Mouse (Mus musculus) left cerebral cortex, postnatal 25 days (tissue): ENCODE measurements around the gene Cdca7. TPM values are rescaled to one million over a fixed set of nuclear protein-coding genes. Genes with fewer than 3 reads are reported as not detected.

Experiments
- DNase-seq, 2 experiments: peaks; one replicate each; pipeline ENCODE4 v3.0.0; 2022; ENCODE audit warnings: low spot score in 2 of 2, mixed read lengths in 1 of 2
- intact Hi-C: fragments of 180-260 bp; cut with DNase I; formaldehyde crosslinking; loops from one replicate; pipeline ENCODE4 v1.15.1; 2025
- total RNA-seq, 2 experiments: library from RNA; stranded (reverse); gene quantifications; 2 replicates each; pipeline ENCODE4 v1.2.3; 2021

Cdca7 gene
- total RNA-seq, 2 experiments from 2014 or later: 3.4 to 5.0 TPM

DNA sequence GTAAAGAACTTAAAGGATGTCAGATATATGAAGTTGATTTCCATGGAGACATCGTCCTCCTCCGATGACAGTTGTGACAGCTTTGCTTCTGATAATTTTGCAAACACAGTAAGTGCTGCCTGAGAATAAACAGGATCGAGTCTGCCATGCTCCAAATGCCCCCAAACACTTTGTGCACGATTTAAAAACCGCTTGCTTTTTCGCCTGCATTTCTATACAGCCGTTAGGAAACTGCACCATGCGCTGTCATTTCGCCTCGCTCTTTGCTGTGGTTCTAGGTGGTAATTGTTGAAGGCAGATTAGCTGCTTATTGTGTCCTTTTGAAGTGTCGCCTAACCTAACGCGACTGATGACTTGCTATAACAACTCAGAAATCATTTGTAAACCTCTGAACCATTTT, 3.0 kb downstream of the Cdca7 start:
- intact Hi-C loops: loop anchor here (5.0 kb wide), 1 partner anchor 798 kb away; no protein-coding TSS in a partner anchor
- no peak for DNase-seq

DNA sequence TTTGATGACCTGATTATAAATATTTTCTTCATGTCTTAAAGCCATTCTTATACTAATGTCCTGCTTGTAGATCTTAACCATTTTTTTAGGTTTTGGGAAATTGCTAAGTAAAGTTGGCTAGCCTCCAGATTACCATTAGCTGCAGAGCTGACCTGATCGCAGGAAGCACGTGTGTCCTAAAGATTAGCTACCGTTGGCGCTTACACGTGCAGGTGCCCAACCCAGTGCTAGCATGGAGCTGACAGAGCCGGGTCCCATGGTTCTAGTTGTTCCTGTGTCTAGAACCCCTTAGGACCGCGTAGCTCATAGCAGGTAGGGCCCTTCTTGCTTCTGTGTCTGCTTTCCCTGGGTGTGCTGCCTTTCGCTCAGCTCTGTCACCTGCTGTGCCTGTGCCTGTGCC, 3.9 kb downstream of the Cdca7 start:
- intact Hi-C loops: loop anchor here (5.0 to 10.0 kb wide), 2 partner anchors 245 to 797 kb away; no protein-coding TSS in a partner anchor
- no peak for DNase-seq

DNA sequence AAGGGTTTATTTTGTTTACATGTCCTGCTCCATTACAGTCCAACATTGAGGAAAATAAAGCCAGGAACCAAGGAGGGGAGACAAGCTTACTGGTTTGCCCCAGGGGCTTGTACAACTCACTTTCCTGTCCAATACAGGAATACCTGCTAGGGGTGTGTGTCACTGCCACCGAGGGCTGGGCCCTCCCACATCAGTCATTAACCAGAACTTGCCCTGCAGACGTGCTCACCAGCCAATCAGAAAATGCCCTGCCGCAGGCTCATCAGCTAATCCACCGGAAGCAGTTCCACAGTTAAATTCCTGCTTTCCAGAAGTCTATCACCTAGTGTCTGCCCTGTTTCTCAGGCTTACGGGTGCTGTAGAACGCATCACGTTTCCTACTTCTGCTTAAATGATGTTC, 15.7 kb downstream of the Cdca7 start:
- no peak for DNase-seq
- intact Hi-C loops: no loop called here

DNA sequence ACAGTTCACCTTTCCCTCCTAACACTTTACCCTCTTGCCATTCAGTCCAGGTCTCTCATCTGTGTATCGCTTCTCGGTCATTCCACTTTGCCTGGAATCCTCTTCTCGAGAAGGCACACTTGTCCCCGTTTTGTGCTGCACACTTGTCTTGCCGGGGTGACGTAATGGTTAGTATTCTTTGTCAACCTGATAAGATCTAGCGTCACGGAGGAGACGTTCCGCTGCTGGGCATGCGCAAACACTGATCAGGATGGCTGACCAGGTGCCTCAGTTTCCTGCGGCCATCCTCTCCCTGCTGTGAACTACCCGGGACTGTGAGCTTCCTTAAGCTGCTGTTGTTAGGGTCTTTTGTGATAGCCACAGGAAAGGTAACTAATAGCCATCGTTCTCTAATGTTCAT, 17.1 kb downstream of the Cdca7 start:
- DNase-seq: no peak
- intact Hi-C loops: no loop called here

DNA sequence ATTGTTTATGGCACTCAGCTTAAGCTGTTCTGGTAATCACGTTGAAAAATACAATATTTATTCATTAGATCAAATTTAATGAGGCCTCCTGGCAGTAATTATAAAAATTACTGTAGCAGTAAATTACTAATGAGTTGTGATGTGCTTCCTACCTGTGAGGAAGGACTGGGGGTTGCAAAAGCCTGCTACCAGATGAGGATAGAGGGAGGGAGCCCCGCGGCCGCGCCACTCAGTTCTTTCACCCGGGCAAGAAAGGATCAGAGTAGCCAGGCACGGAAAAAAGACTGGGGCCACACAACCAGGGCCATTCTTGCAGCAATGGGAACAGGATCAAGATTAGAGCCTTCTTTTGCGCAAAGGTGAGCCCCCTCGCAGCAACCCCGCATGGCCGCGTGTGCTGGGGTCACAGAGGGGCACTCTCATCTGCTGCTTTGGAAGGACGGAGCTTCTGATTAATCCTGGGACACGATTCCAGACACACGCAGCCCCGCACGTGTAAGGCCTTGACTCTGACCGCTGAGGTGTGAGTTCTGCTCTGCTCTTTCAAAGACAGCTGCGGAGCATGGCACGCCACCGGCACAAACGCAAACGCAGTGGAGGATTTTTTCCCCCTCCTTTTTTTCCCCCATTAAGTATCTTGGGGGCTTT, 23.2 kb downstream of the Cdca7 start:
- intact Hi-C loops: no loop called here

DNA sequence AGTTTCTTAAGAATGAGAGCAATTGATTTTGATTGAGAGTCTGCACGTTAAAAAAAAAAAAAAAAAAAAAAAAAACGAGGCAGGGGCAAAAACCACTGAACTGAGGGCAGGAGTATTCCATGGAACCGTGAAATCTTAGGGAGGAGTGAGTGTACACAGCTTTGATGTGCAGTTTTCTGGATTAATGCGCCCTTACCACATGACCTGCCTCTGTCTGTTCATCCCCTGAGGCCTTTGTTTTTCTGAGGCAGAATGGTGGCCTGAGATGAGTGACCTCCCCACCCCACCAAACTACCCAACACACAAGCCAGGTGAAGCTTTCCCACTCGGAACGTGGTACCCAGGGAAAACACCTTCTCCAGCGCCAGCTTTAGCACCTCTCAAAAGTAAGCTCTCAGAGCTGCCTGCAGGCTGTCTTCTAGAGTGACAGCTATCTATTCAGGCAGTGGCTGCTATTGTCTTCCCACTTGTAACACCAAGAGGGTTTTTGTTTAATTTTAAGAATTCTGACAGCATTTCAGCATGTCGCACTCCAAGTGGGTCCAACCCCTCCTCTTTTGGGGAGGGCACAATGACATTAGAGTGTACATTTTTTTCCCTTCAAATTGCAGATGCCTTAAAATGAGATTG, 23.9 kb downstream of the Cdca7 start:
- DNase-seq: no peak
- intact Hi-C loops: no loop called here

More for the DNA sequence above, 23.2 kb downstream of the Cdca7 start:
- no peak for DNase-seq

DNA sequence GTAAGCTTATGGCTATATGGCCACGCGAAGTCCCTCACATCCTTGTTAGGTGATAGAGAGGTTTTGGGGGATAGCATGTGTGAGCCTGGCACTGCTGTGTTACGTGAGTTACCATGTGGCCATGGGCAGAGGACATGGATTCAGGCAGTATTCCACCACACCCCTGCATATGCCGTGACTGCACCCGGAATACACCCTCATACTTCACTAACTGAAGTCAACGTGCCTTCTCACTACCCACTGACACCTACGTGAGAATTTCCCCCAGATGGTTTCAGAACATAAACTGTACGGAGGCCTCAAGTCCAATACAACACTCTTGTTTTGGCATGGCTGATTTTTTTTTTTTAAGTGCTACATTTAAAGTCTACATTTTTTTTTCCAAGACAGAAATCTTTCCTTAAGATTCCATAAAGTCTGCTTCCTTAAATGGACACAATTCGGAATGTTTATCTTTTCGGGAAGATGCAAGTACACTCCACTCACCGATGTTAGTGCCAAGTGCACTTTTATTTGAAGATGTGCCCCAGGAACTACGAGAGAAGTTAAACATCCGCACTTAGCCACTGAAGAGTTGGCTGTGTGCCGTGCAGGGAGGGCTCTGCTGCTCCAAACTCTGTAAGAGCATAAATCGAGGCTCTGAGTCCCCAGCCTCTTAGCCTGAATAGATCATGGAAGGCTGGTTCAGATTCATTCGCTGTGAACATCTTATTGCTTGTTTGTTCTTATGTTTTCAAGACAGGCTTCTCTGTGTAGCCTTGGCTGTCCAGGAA, 26.3 kb downstream of the Cdca7 start:
- intact Hi-C loops: no loop called here
- peak in 1 of 2 experiments; percentile 34 for DNase-seq

DNA sequence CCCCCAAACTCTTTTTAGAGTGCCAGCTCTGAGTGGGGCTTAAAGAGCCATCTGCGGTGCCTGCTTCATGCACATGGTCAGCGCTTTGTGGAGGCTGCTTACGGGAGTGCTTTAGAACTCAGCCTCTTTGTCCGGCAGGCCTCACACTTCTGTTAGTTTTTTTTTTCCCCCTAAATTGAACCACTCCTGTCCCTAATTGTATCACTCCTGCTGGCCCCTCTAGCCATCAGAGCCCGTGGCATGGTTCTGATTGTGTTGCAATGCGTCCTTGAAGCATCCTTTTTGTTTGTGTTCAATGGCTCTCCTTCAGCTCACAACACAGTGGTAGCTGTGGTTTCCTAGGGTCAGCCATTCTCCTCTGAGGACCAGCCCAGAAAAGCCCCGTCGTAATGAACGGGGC, 27.7 kb downstream of the Cdca7 start:
- intact Hi-C loops: no loop called here
- DNase-seq: no peak

DNA sequence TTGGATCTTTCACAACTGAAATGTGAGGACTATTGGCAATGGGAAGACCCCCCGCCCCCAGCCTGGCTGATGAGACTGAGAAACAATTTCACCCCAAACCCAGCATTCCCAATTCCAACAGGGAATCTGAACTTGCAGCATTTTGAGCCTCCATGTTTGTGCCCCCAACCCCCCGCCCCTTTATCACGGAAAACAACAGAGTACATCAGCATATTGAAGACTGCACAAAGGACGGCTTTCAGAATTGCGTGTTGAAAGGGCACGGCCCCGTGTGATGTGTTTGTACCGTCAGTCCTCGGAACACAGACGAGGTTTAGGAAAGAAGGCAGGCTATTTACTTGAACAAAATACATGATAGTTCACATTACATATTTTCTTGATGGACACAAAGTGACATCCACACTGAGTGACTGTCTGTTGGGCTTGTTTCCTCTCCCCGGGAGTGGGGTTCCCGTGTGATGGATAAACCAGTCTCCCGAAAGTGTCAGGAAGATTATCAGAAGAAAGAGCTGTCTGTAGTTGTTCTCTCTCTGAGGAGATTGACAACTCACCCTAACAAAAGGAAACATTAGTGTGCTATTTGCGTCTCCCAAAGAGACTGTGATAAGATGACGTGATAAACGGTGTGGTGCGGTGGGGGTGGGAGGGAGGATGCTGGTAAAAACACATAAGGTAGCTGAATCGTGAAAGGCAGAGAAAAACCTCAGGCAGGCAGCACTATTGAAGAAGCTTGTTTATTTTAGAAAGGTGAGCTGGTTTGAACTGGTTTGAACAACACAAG, 32.1 kb downstream of the Cdca7 start:
- intact Hi-C loops: no loop called here
- no peak for DNase-seq

DNA sequence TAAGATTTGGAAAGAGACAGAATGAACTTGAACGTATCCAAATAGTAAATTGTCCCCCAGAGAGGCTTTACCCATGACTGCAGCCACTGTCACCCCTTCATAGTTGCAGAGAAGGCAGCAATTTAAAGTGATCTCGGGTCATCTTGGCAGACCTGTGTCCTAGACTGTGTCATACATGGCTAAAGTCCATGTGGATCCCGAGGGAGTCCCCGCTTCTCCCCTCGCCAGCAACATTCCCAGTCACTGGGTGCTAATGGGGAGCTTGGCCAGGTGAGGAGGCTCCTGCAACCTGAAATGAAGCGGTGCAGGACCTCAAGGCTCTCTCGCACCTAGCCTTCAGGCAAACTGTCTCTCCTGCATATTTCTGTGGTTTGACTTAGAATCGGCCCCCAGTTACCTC, 32.9 kb downstream of the Cdca7 start:
- no peak for DNase-seq
- intact Hi-C loops: no loop called here

DNA sequence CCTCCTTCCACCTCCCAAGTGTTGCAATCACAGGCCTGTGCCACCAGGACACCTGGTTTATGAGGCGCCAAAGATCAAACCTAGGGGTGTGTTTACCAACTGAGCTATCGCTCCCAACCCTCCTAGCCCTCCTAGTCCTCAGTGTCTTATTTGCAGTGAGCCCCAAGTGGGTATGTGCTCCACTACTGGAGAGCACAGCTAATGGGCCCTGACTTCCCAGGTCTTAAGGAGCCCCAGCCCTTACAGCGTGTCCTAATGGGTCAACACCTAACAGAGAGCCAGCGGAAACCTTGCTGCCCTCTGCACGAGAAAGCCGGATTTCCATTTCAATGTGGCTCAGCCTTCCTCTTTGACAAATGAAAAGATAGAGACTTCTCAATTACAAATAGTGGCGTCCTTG, 39.6 kb downstream of the Cdca7 start:
- intact Hi-C loops: loop anchor here (5.0 kb wide), 1 partner anchor 107 kb away; no protein-coding TSS in a partner anchor
- DNase-seq: no peak

DNA sequence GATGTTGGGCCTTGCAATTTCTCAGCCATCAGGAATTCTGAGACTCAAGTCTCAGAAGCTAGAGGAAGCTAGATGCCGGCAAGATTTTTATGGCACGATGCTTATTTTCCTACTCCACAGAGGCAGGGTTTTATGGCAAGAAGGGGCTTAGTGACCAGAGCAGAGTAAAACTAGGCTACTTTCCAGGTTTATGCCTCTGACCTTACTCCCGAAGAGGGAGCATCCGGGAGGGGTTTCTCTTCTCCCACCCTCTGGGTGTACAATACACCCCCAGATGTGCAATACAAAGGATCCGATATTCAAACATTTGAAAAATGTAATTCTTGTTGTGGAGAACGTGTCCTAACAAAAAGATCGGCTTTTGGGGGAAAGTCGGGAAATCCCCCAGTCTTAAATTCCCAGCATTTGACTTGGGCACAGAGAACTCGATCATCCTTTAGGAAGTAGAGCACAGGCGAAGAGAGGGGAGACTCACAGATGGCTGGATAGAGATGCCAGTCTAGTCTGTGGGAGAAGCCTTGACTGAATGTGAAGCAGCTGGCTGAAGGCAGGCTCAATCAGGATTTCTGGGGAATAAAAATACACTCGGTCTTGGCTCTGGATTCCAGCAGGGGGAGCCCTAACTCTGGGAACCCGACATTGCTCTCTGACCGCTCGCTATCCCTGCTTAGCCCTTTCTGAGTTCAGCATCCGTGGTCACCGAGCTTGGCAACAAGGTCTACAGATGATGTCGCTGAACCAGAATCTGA, 40.2 kb downstream of the Cdca7 start:
- peak; percentile 86 to 93 for DNase-seq
- intact Hi-C loops: loop anchor here (2.0 to 5.0 kb wide), 3 partner anchors 106 to 763 kb away; no protein-coding TSS in a partner anchor

DNA sequence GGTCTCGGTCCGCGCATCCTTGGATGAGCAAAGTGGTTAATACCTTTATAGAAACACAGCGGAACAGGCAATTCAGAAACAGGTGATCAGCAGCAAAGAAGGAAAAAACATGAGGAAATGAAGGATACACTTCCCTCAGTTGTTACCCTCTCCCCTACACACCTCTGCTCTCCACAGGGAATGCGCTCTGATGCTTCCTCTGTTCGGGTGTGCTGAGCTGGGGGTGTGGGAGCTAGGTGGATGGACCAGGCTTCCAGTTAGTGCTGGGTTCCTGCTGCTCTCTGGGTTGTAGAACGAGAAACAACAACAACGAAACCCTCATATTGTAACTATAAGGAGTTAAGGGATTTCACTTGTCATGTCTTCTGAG, 40.7 kb downstream of the Cdca7 start:
- DNase-seq: no peak
- intact Hi-C loops: loop anchor here (2.0 to 5.0 kb wide), 3 partner anchors 106 to 762 kb away; no protein-coding TSS in a partner anchor

DNA sequence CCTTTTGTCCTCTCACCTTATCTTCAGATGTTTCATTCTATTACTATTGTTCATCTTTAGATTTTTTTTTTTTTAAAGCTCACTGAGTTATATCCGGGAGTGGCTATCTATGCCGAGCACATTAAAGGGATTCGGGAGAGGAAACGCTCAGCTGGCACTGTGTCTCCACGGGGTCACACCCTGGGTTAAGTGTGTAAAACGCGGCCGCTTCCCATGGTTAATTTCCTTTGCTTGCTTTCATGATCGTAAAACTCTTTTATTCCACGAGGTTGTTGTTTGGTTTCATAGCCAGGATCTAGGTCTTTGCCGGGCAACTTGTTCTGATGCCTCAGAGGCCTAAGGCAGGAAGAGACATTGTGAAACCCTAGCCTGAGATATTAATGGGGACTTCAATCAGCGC, 48.1 kb downstream of the Cdca7 start:
- intact Hi-C loops: no loop called here
- no peak for DNase-seq

DNA sequence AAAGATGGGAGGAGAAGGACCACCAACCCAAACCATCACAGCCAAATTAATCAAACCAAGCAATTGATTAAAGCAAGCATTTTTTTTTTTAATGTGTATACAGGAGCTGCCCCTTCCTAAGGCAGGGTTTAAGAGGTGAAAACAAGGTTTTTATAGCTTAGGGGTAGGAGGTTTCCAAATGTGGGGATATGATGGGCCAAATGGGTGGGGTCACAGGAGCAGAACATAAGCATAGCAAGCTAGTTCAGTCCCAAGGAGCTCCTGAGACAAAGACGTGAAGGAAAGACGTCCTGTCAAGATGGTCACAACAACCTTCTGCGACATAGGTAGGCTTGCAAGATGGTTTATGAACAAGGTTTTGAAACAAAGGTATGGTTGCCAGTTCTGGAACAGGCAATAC, 49.6 kb downstream of the Cdca7 start:
- no peak for DNase-seq
- intact Hi-C loops: no loop called here

DNA sequence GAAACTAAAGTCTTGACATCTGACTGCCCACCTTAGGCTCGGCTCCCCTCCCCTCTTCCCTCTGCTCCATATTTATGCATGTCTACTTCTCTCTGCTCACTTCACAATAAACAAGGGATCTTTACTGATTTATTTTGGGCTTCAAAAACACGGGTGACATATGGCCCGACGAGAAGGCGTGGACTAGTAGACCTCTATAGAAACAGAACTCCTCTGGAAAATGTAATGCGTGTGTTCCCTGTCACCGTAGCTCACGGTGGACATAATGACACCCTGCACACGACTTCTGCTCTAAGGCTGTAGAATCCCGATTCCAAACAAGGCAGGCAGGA, 53.0 kb downstream of the Cdca7 start:
- intact Hi-C loops: no loop called here
- DNase-seq: no peak

DNA sequence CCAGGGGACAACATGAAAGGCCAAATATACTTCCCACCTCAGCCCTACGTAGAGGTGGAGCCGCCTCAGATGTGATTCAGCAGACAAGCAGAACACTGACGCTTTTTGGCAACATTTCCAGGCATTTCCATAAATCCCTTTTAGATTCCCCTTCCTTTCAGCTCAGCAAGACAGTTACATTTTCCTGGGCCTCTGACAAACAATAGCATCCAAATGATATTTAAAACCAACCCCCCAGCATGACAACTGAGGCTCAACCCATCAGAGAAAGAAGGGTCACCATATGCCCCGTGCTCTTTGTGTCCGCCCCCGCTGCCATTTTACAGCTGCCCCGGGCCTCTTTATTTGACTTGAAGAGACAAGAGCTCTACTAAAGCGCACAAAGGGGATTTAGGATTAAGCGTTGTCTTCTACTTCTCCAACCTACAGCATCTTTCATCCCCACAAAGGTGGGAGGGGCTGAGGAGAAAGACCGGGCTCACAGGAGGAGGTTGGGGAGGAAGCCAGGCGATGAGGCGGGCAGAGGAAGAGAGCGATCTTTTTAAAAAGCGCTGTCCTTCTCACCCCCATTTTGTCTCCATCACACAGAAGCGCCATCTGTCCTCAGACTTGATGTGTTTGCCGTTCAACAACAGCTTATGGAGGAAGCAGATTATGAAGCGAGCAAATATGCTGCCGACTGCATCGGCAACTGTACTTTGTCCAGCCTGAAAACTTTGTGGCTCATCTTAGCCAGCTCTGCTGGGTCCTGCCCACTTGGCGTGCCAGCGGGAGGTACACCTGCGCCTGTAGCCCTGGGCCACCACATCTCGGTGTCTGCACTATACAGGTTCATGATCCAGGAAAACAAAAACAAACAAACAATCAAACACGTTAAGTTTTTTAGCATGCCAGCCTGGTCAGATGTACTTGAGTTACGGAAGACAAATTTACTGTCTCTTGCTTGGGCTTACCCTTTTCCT, 53.7 kb downstream of the Cdca7 start:
- intact Hi-C loops: no loop called here

DNA sequence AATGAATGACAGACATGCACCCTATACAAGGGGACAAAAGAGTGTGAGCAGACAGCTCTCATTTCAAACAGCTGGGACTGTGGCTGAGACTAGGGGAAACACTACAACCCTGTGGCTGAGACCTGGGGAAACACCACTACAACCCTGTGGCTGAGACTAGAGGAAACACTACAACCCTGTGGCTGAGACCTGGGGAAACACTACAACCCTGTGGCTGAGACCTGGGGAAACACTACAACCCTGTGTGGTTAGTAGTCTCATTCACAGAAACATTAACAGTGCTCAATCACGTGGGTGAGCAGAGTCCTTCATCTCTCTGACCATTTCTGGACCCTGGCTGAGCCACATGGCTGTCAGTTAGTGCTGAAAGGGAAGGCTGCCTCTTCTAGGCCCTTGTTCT, 59.9 kb downstream of the Cdca7 start:
- intact Hi-C loops: no loop called here

More for the DNA sequence above, 53.7 kb downstream of the Cdca7 start:
- peak; percentile 38 to 67 for DNase-seq

More for the DNA sequence above, 59.9 kb downstream of the Cdca7 start:
- DNase-seq: no peak
